Mouse (Mus musculus) right cerebral cortex, adult 2 months (tissue): Measurements from ENCODE around the gene Nicn1.
"Not testable (repeated sequence)": the region's sequence is repeated elsewhere in the genome, so short reads cannot be mapped to it uniquely, and the experiment has no call there.

Experiments used
- DNase-seq, 2 experiments: peaks; one replicate each; pipeline ENCODE4 v3.0.0; 2021 to 2022; ENCODE audit warnings: low spot score in 2 of 2

Gene Nicn1

DNA sequence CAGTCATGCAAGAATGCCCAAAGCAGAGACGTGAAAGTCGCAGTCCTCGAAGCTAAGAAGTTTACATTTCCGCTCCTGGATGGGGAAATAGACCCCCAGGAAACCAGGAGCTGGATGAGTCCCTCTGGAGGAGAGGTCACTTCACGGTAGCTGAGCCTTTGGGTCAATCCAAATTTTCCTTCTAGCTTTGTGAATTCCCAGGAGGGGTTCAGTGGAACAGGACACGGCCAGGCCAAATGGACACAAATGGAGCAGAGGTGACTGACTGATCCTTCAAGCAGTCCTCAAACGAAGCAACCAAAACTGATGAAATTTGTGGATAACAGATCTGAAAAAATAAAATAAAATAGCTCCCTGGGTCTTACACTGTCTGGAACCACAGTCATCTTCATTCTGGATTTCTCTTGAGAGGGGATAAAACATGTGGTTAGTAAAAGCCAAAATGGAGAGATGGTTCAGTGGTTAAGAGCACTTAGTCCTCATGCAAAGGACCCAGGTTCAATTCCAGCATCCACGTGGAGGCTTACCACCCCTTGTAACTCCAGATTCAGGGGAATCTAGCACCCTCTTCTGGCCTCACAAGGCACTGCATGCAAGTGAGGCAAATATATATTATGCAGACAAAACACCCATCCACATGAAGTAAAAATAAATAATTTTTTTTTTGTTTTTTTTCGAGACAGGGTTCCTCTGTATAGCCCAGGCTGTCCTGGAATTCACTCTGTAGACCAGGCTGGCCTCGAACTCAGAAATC lies 11.4 kb upstream of the Nicn1 start:
- no peak for DNase-seq

- DNase-seq, result no peak
Measured at GRCm38 (mm10) chr9:108280071-108280828, 10.0 kb upstream of the Nicn1 start.

DNA sequence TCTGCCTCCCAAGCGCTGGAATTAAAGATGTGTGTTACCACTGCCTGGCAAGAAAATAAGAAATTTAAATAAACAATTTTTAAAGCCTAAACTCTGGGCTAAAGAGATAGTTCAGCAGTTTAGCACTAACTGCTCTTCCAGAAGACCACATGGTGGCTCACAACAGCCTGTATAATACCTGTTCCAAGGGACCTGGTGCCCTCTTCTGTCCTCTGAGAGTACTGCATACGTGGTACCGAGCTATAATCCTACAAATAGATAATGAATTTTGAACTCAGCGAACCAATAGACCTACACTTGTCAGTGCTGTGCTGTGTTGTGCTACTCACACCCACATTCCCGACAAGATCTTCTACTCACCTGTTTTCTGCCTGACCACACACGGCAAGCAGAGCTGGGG lies 5.8 kb upstream of the Nicn1 start:
- peak; percentile 81 to 83 for DNase-seq

DNA sequence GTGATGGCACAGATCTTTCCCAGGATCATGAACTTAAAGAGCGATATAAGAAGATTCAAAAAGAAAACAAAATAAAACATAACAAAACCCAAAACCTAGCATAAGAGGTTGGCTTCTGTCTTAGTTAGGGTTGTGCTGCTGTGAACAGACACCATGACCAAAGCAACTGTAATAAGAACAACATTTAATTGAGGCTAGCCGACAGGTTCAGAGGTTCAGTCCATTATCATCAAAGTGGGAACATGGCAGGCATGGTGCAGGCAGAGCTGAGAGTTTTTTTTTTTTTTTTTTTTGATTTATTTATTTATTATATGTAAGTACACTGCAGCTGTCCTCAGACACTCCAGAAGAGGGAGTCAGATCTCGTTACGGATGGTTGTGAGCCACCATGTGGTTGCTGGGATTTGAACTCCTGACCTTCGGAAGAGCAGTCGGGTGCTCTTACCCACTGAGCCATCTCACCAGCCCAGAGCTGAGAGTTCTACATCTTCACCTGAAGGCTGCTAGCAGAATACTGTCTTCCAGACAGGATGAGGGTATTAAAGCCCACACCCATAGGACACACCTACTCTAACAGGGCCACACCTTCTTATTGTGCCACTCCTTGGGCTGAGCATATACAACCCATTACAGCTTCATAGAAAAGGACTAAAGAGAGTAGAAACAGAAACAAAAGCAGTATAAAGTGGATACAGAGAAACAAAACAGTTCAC lies 2.5 kb upstream of the Nicn1 start:
- DNase-seq, result not testable (repeated sequence)

DNA sequence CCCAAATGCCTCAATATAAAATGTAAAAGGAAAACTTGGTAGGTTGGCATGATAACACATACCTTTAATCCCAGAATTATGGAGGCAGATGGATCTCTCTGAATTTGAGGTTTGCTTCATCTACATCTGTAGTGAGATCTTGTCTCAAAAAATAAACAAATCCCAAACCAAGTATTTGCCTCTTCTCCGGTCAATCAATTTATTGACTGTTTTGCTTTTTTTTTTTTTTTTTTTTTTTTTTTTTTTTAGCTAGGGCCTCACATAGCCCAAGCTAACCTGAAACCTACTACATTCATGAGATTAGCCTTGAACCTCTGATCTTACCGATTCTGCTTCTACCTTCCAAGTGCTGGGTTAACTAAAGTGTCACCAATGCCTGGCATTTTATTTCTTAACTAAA lies 882 bp upstream of the Nicn1 start:
- no peak for DNase-seq

GRCm38 (mm10) chr9:108290773-108291172 lies 544 bp downstream of the Nicn1 start:
- DNase-seq, result no peak

- peak; percentile 39 to 40 for DNase-seq
Measured at GRCm38 (mm10) chr9:108296453-108297355, 6.5 kb downstream of the Nicn1 start, which contains the start of gene Amt. TSS of gene Amt (plus strand) at chr9:108296853.

GRCm38 (mm10) chr9:108301853-108302252 lies 11.6 kb downstream of the Nicn1 start:
- DNase-seq, result no peak

DNA sequence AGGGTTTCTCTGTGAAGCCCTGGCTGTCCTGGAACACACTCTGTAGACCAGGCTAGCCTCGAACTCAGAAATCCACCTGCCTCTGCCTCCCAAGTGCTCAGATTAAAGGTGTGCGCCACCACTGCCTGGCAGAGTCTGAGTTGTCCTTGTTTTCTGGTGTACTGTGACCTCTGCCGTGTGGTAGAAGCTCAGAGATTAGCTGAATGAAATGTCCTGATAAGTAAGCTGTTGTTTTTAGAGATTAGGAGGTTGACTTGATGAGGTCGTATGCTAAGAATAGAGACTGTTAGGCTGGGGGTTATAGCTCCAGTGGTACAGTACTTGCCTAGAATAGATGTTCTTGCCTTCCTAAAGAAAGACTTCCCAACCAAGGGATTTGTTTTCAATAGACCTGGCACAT lies 14.5 kb downstream of the Nicn1 start:
- DNase-seq, result no peak

DNA sequence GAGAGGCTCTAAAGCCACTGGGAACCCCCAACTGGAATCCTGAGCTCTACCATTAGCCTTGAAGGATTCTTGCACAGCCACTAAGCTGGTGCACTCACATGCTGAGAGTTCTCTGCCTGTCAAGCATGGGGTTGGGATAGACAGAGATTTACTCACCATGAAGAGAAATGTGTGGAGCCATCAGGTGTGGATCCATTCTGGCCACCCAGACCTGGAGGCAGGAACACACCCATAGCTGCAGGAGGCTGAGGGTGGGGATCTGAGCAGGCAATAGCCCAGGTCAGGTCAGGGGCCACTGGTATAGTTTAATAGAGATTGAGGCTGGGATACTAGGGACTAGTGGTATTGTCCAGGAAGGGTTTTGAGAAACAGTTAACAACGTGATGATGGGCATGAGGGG lies 14.9 kb downstream of the Nicn1 start:
- DNase-seq, result no peak

- DNase-seq, result peak; percentile 99 to 100
Measured at GRCm38 (mm10) chr9:108305629-108306520, 15.6 kb downstream of the Nicn1 start, which contains the start of the genes Rhoa and Tcta. TSS of gene Rhoa (plus strand) at chr9:108306129. TSS of gene Tcta (minus strand) at chr9:108306160.

- peak in 1 of 2 experiments; percentile 33 for DNase-seq
Measured at GRCm38 (mm10) chr9:108306571-108306980, 16.3 kb downstream of the Nicn1 start.

DNA sequence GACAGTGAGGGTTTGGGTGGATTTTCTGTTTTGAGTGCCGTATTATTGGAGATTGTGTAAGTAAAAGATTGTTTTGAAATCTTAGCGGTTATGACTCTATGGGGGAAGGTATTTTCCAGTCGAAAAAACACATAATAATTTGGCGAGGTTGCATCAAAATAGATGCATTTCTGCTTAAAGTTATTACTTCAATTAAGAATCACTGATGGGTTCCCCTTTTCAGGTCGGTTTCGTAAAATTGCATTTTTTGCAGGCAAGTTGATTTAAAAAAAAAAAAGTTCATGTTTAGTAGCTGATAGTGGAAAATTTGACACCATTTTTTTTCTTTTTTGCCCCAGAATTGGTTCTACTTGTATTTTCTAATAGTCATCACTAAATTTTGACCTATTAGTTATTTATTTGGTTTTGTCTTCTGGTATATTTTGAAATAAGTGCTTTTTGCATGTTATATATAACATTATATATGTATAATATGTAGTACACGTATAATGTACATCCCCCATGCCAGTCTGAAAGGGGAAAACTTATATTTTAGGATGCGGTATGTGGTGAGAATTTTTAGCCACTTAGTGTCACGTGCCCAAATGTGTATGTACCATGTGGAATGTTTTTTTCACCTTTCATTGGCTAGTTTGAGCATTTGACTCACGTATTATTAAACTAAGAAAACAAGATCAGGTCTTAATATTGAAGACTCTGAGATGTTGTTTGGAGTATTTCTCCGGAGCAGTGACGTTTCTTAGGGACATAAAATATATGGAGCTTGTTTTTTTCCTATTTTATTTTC lies 17.0 kb downstream of the Nicn1 start:
- DNase-seq, result no peak

DNA sequence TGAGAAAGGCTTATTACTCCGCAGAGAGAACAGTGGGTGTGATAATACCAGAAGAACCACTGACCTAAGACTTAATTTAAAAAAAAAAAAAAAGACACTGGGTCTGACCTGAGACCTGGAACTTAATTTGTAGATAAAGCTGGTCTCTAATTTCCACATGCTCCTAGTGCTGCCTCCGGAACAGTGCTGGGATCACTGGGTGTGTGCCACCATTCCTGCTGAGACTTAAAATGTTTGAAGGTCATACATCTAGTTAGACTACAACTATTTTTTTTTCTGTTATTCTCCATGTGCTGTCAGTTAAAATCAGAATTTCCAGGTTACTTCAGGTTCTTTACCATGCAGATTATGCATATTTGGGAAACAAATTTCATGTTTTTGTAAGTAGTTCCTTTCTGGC lies 17.9 kb downstream of the Nicn1 start:
- no peak for DNase-seq

DNA sequence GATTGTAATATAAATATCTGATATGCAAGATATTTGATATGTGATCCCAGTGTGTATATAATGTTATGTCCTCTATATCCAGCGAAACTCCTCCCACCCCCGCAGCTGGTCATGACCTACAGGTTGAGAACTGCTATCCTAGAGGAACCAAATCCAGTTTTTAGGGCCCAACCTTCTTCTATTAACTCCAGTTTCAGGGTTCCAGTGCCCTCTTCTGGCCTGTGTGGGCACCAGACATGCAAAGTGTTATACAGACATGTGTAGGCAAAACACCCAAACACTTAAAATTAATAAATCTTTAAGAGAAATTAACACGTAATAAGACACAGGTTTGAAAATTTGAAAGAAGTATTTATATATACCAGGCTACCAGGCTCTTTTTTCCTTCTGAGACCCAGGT lies 27.3 kb downstream of the Nicn1 start:
- DNase-seq, result no peak

GRCm38 (mm10) chr9:108318462-108318861 lies 28.2 kb downstream of the Nicn1 start:
- DNase-seq, result no peak

DNA sequence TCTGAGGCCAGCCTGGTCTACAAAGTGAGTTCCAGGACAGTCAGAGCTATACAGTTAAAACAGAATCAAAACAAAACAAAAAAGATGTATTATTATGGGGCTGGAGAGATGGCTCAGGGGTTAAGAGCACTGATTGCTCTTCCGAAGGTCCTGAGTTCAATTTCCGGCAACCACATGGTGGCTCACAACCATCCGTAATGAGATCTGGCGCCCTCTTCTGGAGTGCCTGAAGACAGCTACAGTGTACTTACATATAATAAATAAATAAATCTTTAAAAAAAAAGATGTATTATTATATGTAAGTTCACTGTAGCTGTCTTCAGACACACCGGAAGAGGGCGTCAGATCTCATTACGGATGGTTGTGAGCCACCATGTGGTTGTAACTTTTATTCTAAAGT lies 31.8 kb downstream of the Nicn1 start:
- not testable (repeated sequence) for DNase-seq

DNA sequence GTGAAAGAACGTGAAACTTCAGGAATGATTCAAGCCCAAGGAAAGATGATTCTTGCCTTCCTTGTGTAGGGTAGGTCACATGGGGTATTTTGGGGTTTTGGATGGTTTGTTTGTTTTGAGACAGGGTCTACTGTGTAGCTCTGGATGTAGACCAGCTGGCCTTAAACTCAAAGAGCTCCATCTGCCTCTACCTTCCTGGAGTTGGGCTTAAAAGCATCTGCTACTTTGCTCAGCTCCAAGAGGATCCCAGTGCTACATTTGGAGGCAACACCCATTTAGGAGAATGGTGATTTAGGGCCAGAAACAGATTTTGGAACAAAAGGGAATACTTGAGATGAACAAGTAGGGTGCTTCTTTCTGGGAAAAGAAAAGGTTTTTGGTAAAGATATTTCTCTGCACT lies 34.6 kb downstream of the Nicn1 start:
- no peak for DNase-seq

DNA sequence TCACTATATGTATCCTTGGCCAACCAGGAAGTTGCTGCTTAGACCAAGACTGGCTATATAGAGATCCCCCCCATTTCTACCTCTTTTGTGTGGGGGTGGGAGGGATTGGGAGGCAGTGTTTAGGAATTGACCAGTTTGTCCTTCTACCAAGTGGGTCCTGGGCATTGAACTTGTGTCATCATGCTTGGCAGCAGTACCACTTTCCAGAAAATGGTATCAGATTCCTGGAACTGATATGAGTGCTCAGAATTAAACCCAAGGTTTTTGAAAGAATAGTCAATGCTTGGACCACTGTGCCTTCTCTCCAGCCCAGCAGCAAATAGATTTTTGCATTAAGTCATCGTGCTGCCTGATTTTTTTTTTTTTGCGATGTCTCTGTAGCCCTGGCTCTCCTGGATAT lies 35.6 kb downstream of the Nicn1 start:
- no peak for DNase-seq
